Mouse (Mus musculus) c-Kit-positive CD71-positive TER-119-negative erythroid progenitor cells, embryonic 14.5 days (primary cell): ENCODE results near the gene Cdc42bpg.
"Not testable (repeated sequence)": the region's sequence is repeated elsewhere in the genome, so short reads cannot be mapped to it uniquely, and the experiment has no call there.

Source experiments
- DNase-seq: peaks from one replicate; pipeline ENCODE4 v3.0.0-alpha.2; 2013; ENCODE audit warnings: low read depth

The Cdc42bpg gene

GRCm38 (mm10) chr19:6299003-6299402 lies 7.3 kb upstream of the Cdc42bpg start:
- DNase-seq = no peak

DNA sequence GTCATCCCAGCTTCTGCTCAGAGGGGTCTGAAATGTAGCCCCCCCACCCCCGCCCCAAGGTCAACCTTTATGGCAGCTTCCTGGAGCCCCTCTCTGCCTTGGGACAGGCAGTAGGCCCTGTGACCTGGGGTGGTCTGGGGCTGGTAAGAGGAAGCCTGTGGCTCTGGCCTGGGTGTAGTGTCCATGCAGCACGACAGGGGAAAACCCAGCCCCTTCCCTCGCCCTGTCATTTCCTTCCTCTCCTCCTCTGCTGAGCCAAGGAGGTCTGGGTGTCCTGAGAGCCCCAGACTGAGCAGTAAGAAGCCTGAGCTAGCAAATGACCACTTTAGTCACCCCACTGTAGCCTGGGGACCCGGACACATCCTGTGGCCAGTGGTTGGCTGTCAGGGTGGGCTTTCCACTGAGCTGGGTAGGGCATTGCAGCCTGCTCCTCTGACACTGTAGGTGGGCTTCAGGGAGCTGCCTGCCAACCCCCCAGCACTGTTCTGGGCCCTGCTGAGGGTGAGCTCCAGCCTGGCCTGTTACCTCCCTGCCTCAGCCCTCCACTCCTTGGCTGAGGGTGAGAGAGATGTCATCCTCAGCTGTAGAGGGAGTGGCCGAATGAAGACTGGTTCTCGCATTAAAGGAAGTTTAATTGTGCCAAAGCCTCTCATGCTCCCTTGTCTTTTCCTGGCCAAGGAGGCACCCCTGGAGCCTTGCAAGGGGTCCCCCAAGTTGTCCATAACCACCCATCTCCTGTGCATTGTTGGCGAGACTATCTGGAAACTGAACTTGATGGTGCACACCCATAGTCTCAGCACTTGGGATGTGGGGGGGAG lies 6.6 kb upstream of the Cdc42bpg start:
- DNase-seq = no peak

GRCm38 (mm10) chr19:6300402-6300841 lies 5.8 kb upstream of the Cdc42bpg start:
- peak; percentile 70 for DNase-seq

- DNase-seq = no peak
Measured at GRCm38 (mm10) chr19:6302114-6302513, 4.1 kb upstream of the Cdc42bpg start.

GRCm38 (mm10) chr19:6302522-6302921 lies 3.7 kb upstream of the Cdc42bpg start:
- DNase-seq = no peak

DNA sequence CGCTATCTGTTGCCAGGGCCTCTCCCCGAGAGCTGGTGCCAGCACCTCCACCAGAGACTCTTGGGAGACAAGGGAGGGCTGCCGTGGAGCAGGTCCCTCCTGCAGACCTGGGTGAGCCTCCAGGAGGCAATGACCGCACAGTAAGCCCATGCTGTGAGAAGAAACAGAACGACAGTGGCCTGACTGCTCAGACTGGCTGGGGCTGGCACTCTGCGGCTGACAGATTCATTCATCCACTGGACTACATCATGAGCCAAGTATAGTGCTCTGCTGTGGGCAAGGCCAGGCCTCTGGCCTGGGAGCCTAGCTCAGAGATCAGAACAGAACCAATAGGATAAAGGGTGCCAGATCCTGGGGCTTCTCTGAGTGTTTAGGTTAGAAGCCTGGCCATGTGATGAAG lies 2.4 kb upstream of the Cdc42bpg start:
- DNase-seq = no peak

DNA sequence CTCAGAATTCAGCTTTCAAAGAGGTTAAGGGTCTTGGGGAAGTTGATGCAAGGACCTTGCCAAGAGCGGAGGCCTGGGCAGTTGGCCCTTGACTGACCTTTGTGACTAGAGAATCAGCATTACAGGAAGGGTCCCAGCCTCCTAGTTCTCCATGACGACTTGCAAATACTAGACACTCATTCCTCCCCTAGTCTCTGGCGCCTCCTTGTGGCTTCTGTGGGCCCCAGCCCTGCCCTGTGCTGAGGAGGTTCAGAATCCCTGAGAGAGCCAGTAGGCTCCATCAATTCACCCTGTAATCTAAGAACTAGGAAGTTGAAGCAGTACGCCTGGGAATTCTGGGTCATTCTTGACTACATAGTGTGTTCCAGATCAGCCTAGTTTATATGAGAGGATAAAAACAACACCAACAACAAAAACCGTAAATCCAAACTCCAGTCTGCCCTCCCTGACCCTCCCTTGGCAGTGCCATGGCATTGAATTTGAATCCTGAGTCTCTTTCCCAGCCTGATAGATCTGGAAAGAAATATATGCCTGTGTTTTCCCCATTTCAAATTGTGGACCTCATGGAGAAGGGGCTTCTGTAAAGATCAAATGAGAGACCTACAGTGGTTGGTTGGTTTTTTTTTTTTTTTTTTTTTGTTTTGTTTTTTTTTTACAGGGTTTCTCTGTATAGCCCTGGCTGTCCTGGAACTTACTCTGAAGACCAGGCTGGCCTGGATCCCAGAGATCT lies 1.3 kb upstream of the Cdc42bpg start:
- peak; percentile 94 for DNase-seq

GRCm38 (mm10) chr19:6305517-6306115 lies 640 bp upstream of the Cdc42bpg start:
- DNase-seq = no peak

DNA sequence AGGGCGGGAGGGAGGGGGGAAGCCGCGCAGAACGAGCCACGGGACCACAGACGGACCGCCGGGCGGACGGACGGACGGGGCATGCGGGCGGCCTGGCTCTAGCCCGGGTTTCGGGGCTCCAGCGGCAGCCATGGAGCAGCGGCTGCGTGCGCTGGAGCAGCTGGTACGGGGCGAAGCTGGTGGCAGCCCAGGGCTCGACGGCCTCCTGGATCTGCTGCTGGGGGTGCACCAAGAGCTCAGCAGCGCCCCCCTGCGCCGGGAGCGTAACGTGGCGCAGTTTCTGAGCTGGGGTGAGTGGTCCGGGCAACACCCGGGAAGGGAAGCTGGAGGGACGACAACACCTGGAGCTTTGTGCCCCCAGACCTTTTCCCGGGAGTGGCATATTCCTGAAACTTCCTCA lies 330 bp downstream of the Cdc42bpg start:
- DNase-seq = peak; percentile 78

DNA sequence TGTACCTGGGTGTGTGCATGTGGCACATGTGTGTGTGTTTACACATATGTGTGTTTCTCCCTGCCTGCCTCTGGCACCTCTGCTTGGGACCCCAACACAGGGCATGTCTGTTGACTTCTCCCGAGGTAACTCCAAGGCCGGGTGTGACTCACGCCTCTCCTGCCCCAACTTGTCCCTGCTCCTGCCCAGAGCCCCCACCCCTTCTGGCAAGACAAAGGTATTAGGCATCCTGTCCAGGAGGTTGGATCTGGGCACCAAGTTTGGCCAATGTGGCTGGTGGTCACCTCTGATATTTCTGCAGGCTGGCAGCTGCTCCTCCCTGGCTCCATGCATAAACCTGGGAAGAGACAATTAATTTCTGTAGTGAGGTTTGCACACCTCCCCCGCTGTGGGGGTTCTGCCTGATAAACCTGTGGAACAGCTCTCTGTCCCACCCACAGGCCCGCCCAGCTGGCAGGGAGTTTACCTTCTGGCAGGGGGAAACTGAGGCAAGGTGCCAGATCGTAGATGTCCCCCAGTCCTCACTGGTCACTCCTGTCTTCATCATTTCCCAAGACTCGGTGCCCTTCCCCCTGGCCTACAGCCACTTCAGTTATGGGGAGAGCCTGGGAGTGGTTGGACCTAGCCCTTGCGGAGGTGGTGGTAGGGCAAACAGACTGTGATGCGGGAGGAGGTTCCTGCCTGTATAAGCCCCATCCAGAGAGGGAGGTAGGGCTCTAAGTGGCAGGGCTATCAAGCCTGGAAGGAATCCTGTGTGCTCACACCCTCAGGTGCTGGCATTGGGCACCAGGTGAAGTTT lies 1.7 kb downstream of the Cdc42bpg start:
- DNase-seq = no peak

DNA sequence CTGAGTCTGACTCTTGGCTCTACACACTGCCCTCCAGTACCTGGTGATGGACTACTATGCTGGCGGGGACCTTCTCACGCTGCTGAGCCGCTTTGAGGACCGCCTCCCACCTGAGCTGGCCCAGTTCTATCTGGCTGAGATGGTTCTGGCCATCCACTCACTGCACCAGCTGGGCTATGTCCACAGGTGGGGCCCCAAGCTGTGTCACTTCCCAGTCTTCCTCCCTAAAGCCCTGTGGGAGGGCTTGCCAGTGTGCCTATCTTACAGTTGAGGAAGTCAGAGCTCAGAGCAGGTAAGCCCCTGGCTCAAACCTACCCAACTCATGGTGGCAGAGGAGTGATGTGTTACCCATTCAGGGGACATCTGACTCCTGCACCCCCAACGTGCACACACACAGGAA lies 3.9 kb downstream of the Cdc42bpg start:
- DNase-seq = no peak

DNA sequence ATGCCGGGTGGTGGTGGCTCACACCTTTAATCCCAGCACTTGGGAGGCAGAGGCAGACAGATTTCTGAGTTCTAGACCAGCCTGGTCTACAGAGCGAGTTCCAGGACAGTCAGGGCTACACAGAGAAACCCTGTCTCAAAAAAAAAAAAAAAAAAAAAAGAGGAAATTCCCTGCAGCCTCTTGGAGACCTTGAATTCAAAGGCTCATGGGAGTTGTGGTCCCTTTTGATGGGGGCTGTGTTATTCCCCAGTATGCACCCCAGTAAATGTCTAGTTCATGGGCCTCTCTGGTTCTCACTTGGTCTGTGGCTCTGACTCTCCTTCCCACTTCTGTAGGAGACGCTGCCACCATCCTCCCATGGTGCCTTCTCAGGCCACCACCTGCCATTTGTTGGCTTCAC lies 5.5 kb downstream of the Cdc42bpg start:
- not testable (repeated sequence) for DNase-seq

- DNase-seq = no peak
Measured at GRCm38 (mm10) chr19:6313796-6314195, 7.5 kb downstream of the Cdc42bpg start.

GRCm38 (mm10) chr19:6314513-6314912 lies 8.3 kb downstream of the Cdc42bpg start:
- DNase-seq = no peak

DNA sequence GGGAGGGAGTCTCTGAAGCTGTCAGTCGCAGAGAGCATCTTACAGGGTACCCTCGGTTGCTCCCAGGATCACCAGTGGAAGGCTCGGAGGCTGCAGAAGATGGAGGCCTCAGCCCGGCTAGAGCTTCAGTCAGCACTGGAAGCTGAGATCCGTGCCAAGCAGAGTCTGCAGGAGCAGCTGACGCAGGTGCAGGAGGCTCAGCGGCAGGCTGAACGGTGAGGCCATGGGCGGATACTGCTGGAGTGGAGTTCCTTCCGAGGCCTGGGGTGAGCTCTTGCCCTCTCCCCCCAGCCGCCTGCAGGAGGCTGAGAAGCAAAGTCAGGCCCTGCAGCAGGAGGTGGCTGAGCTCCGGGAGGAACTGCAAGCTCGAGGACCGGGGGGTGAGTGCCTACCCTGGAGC lies 9.3 kb downstream of the Cdc42bpg start:
- DNase-seq = no peak

GRCm38 (mm10) chr19:6318145-6318544 lies 11.9 kb downstream of the Cdc42bpg start:
- no peak for DNase-seq

- DNase-seq = no peak
Measured at GRCm38 (mm10) chr19:6321358-6321757, 15.1 kb downstream of the Cdc42bpg start.

- no peak for DNase-seq
Measured at GRCm38 (mm10) chr19:6321786-6322621, 15.7 kb downstream of the Cdc42bpg start.

GRCm38 (mm10) chr19:6324751-6325150 lies 18.5 kb downstream of the Cdc42bpg start:
- no peak for DNase-seq

- DNase-seq = no peak
Measured at GRCm38 (mm10) chr19:6331178-6331577, 24.9 kb downstream of the Cdc42bpg start.
